Mouse (Mus musculus): Measurements from ENCODE around the gene Cacna1c.

- no peak for TF ChIP-seq CTCF (IDR thresholded peaks at IDR 0.05; ENCODE audit: borderline replicate concordance, insufficient read depth, low read depth, low read length)
- no peak for TF ChIP-seq POLR2A (IDR thresholded peaks at IDR 0.05; ENCODE audit: borderline replicate concordance, insufficient read depth, low read length)
These were observed 255.2 kb downstream of the Cacna1c start for GRCm38 (mm10) chr6:118941036-118941435.
